Mouse (Mus musculus): ENCODE data around the gene Dalrd3. TPM values are rescaled to one million over a fixed set of nuclear protein-coding genes. Genes with fewer than 3 reads are reported as not detected.

The Dalrd3 gene
- polyA plus RNA-seq (2012), result 121 and 172 TPM in 2 replicates

GRCm38 (mm10) chr9:108569381-108570206 is at the start of gene Dalrd3:
TSS of gene Dalrd3 (plus strand) at chr9:108569886.

GRCm38 (mm10) chr9:108560227-108560841 is 9.4 kb upstream of the Dalrd3 start, which contains the start of gene Impdh2:
TSS of gene Impdh2 (plus strand) at chr9:108560286.

GRCm38 (mm10) chr9:108566815-108567776 is 2.6 kb upstream of the Dalrd3 start, which contains the start of gene Ndufaf3:
TSS of gene Ndufaf3 (minus strand) at chr9:108567434.

GRCm38 (mm10) chr9:108578545-108579343 is 9.1 kb downstream of the Dalrd3 start, which contains the start of gene Wdr6:
TSS of gene Wdr6 (minus strand) at chr9:108578739.

GRCm38 (mm10) chr9:108596998-108597764 is 27.5 kb downstream of the Dalrd3 start, which contains the start of gene P4htm:
TSS of gene P4htm (minus strand) at chr9:108597667.

Other genes with a start within 250 kb of the Dalrd3 start
- gene Gpx1, start 231.0 kb upstream of the Dalrd3 start, polyA plus RNA-seq (2012), result 608 and 718 TPM in 2 replicates
- 70.5 and 73.8 TPM in 2 replicates for gene Usp4, start 222.0 kb upstream of the Dalrd3 start, polyA plus RNA-seq (2012)
- 1.7 and 3.6 TPM in 2 replicates for gene 1700102P08Rik, start 177.1 kb upstream of the Dalrd3 start, polyA plus RNA-seq (2012)
- 0.04 and 0.11 TPM in 2 replicates for gene Ccdc36, start 141.4 kb upstream of the Dalrd3 start, polyA plus RNA-seq (2012)
- gene BC048562, start 133.4 kb upstream of the Dalrd3 start, polyA plus RNA-seq (2012), result not detected in 2 replicates
- 13.1 and 13.7 TPM in 2 replicates for gene Ccdc71, start 109.4 kb upstream of the Dalrd3 start, polyA plus RNA-seq (2012)
- gene Klhdc8b, start 108.3 kb upstream of the Dalrd3 start, polyA plus RNA-seq (2012), result 16.9 and 18.1 TPM in 2 replicates
- gene Lamb2, start 90.2 kb upstream of the Dalrd3 start, polyA plus RNA-seq (2012), result 0.40 and 0.66 TPM in 2 replicates
- gene Usp19, start 79.3 kb upstream of the Dalrd3 start, polyA plus RNA-seq (2012), result 150 and 194 TPM in 2 replicates
- 117 and 129 TPM in 2 replicates for gene Qars, start 62.2 kb upstream of the Dalrd3 start, polyA plus RNA-seq (2012)
- gene Qrich1, start 53.1 kb upstream of the Dalrd3 start, polyA plus RNA-seq (2012), result 101 and 122 TPM in 2 replicates
- gene Impdh2, start 9.6 kb upstream of the Dalrd3 start, polyA plus RNA-seq (2012), result 127 and 152 TPM in 2 replicates
- 12.2 and 15.7 TPM in 2 replicates for gene Ndufaf3, start 2.5 kb upstream of the Dalrd3 start, polyA plus RNA-seq (2012)
- 10.9 and 13.4 TPM in 2 replicates for gene Wdr6, start 8.9 kb downstream of the Dalrd3 start, polyA plus RNA-seq (2012)
- 3.3 and 5.9 TPM in 2 replicates for gene P4htm, start 27.8 kb downstream of the Dalrd3 start, polyA plus RNA-seq (2012)
- 112 and 130 TPM in 2 replicates for gene Arih2, start 79.5 kb downstream of the Dalrd3 start, polyA plus RNA-seq (2012)
- gene Slc25a20, start 92.2 kb downstream of the Dalrd3 start, polyA plus RNA-seq (2012), result 10.8 and 12.1 TPM in 2 replicates
- gene Prkar2a, start 119.4 kb downstream of the Dalrd3 start, polyA plus RNA-seq (2012), result 9.0 and 9.9 TPM in 2 replicates
- gene Ip6k2, start 213.9 kb downstream of the Dalrd3 start, polyA plus RNA-seq (2012), result 34.6 and 44.4 TPM in 2 replicates
- 13.0 and 23.5 TPM in 2 replicates for gene Nckipsd, start 238.5 kb downstream of the Dalrd3 start, polyA plus RNA-seq (2012)